Mouse (Mus musculus) neural tube, embryonic 10.5 days (tissue): ENCODE measurements around the gene H2afy.
A peak's percentile ranks its signal among the peaks of the same experiment; 100 is the strongest.

Experiments used
- DNase-seq: peaks from one replicate; pipeline ENCODE4 v3.0.0-alpha.2; 2017; ENCODE audit warnings: low spot score; ENCODE audit errors: extremely low spot score

H2afy gene

GRCm38 (mm10) chr13:56151404-56152226 lies 15.5 kb upstream of the H2afy start:
- DNase-seq: peak; percentile 82

- no peak for DNase-seq
Observed at GRCm38 (mm10) chr13:56145523-56145922, 9.4 kb upstream of the H2afy start.

- DNase-seq: no peak
Observed at GRCm38 (mm10) chr13:56144021-56144420, 7.9 kb upstream of the H2afy start.

- no peak for DNase-seq
Observed at GRCm38 (mm10) chr13:56143151-56143513, 7.0 kb upstream of the H2afy start.

- DNase-seq: no peak
Observed at GRCm38 (mm10) chr13:56142382-56143150, 6.4 kb upstream of the H2afy start.

- DNase-seq: no peak
Observed at GRCm38 (mm10) chr13:56139167-56139751, 3.1 kb upstream of the H2afy start.

GRCm38 (mm10) chr13:56135231-56136052 lies 719 bp downstream of the H2afy start:
- peak; percentile 91 for DNase-seq

- DNase-seq: peak; percentile 71
Observed at GRCm38 (mm10) chr13:56134631-56135181, 1.5 kb downstream of the H2afy start.

GRCm38 (mm10) chr13:56134031-56134430 lies 2.1 kb downstream of the H2afy start:
- DNase-seq: no peak

GRCm38 (mm10) chr13:56132941-56133340 lies 3.2 kb downstream of the H2afy start:
- DNase-seq: no peak

- no peak for DNase-seq
Observed at GRCm38 (mm10) chr13:56132326-56132936, 3.7 kb downstream of the H2afy start.

GRCm38 (mm10) chr13:56130544-56130943 lies 5.6 kb downstream of the H2afy start:
- DNase-seq: no peak

GRCm38 (mm10) chr13:56129578-56129977 lies 6.6 kb downstream of the H2afy start:
- DNase-seq: no peak

- DNase-seq: no peak
Observed at GRCm38 (mm10) chr13:56129014-56129413, 7.1 kb downstream of the H2afy start.

- no peak for DNase-seq
Observed at GRCm38 (mm10) chr13:56125632-56126031, 10.5 kb downstream of the H2afy start.

- no peak for DNase-seq
Observed at GRCm38 (mm10) chr13:56123075-56123474, 13.1 kb downstream of the H2afy start.

- no peak for DNase-seq
Observed at GRCm38 (mm10) chr13:56117991-56118765, 18.0 kb downstream of the H2afy start.

GRCm38 (mm10) chr13:56115906-56116305 lies 20.3 kb downstream of the H2afy start:
- DNase-seq: no peak

GRCm38 (mm10) chr13:56115386-56115785 lies 20.8 kb downstream of the H2afy start:
- DNase-seq: no peak
